Mouse (Mus musculus) megakaryocyte, embryonic 14.5 days (primary cell): ENCODE results near the gene Get4.

Experiments
- FLI1 ChIP-seq: IDR thresholded peaks from 2 replicates; pipeline ENCODE4 v1.6.1; 2012; ENCODE audit warnings: low read length, inconsistent platforms, mixed read lengths
- GATA1 ChIP-seq: IDR thresholded peaks from 3 replicates; pipeline ENCODE4 v1.6.1; 2012; ENCODE audit warnings: mixed read lengths, low read length, inconsistent platforms, borderline replicate concordance

GRCm38 (mm10) chr5:139288591-139288990 is 36.5 kb downstream of the Get4 start:
- TF ChIP-seq FLI1 (no peak), GATA1 (no peak)
